Mouse (Mus musculus): ENCODE data around the gene Olfr1318.

Olfr1318 gene

DNA sequence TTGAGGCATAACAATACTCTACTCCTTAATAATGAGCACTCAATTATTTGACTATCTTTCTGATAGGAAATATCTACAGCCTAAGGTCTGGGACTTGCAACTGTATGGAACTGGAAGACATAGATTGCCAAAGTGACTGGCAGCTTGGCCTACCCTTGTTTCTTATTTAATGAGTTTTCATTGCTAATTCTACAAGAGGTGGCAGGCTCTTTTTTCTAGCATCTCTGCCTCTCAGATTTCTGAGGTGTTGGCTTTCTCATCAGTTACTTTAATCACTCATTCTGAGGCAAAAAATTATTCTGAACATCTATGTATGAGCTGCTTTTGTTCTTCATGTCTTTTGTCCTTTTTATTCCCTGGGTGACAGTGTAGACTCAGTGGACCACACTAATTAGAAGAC, at the start of gene Olfr1318:
Gene Olfr1318 (plus strand): TSS at position 301 of the 400 bp plus-strand sequence.
- DNase-seq = no peak

GRCm38 (mm10) chr2:112115340-112115739, 38.7 kb upstream of the Olfr1318 start, which contains the start of gene Olfr1315-ps1:
Gene Olfr1315-ps1, minus strand, starts transcription at chr2:112115440.
- DNase-seq = no peak

DNA sequence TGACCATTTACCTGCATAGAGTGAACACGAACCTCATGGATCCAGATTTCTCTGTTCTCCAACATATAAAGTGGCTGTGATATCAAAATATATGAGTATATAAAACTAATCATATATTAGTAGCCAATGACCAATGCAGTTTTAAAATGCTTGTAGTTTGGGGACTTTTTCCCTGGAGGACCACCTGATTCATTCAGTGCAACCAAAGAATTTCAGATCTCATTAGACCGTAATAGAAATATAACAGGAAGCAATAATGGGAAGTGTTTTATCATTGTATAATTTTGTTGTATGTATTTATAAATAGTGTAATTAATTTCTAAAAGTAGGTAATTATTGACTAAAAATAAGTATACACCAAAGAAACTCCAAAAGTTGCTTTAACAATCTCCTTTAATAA, 19.1 kb upstream of the Olfr1318 start, which contains the start of gene Olfr1316:
Gene Olfr1316 (minus strand): TSS at position 101 of the 400 bp plus-strand sequence.
- no peak for DNase-seq

DNA sequence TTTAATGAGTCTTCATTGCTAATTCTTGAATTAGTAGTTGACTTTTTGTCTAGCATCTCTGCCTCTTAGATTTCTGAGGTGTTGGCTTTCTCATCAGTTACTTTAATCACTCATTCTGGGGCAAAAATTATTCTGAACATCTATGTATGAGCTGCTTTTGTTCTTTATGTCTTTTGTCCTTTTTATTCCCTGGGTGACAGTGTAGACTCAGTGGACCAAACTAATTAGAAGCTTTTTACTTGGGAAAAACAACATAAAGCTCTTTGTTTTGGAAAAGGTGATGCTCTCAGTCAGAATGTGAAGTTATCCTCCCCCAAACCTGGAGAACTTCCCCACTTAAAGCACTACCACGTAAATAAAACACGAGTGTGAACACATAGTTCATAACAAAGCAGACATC, 14.0 kb upstream of the Olfr1318 start, which contains the start of gene Olfr1317:
Gene Olfr1317 (plus strand): TSS at position 301 of the 400 bp plus-strand sequence.
- DNase-seq = no peak

GRCm38 (mm10) chr2:112196859-112197258, 42.9 kb downstream of the Olfr1318 start:
- no peak for DNase-seq

GRCm38 (mm10) chr2:112203056-112203455, 49.1 kb downstream of the Olfr1318 start:
- DNase-seq = no peak
